Mouse (Mus musculus): ENCODE measurements around the gene Ngrn. TPM values are rescaled to one million over a fixed set of nuclear protein-coding genes. Genes with fewer than 3 reads are reported as not detected.

Gene Ngrn
- polyA plus RNA-seq (2012; rRNA removed), result 23.5 and 24.4 TPM in 2 replicates

- DNase-seq (ENCODE audit: low read depth), result no peak
These were observed at the start of gene Ngrn for GRCm38 (mm10) chr7:80260625-80261371. TSS of gene Ngrn (plus strand) at chr7:80261215.

GRCm38 (mm10) chr7:80213604-80214003 lies 47.4 kb upstream of the Ngrn start:
- DNase-seq (ENCODE audit: low read depth), result no peak

GRCm38 (mm10) chr7:80214459-80214858 lies 46.6 kb upstream of the Ngrn start:
- no peak for DNase-seq (ENCODE audit: low read depth)

- no peak for DNase-seq (ENCODE audit: low read depth)
These were observed 45.6 kb upstream of the Ngrn start for GRCm38 (mm10) chr7:80215398-80215797.

GRCm38 (mm10) chr7:80216566-80216965 lies 44.4 kb upstream of the Ngrn start:
- DNase-seq (ENCODE audit: low read depth), result no peak

- no peak for DNase-seq (ENCODE audit: low read depth)
These were observed 42.3 kb upstream of the Ngrn start for GRCm38 (mm10) chr7:80218666-80219065.

- no peak for DNase-seq (ENCODE audit: low read depth)
These were observed 40.7 kb upstream of the Ngrn start for GRCm38 (mm10) chr7:80220237-80220797.

GRCm38 (mm10) chr7:80221179-80221750 lies 39.8 kb upstream of the Ngrn start:
- DNase-seq (ENCODE audit: low read depth), result no peak

GRCm38 (mm10) chr7:80227065-80227464 lies 34.0 kb upstream of the Ngrn start:
- no peak for DNase-seq (ENCODE audit: low read depth)

- DNase-seq (ENCODE audit: low read depth), result no peak
These were observed 30.8 kb upstream of the Ngrn start for GRCm38 (mm10) chr7:80230196-80230595.

- no peak for DNase-seq (ENCODE audit: low read depth)
These were observed 29.0 kb upstream of the Ngrn start for GRCm38 (mm10) chr7:80231971-80232488.

GRCm38 (mm10) chr7:80232489-80233029 lies 28.5 kb upstream of the Ngrn start, which contains the start of the genes Cib1 and Gdpgp1:
TSS of gene Cib1 (minus strand) at chr7:80232813.
TSS of gene Gdpgp1 (plus strand) at chr7:80232865.
- DNase-seq (ENCODE audit: low read depth), result peak; percentile 56

GRCm38 (mm10) chr7:80233799-80234198 lies 27.2 kb upstream of the Ngrn start:
- DNase-seq (ENCODE audit: low read depth), result no peak

- DNase-seq (ENCODE audit: low read depth), result no peak
These were observed 22.5 kb upstream of the Ngrn start for GRCm38 (mm10) chr7:80238542-80238941.

- DNase-seq (ENCODE audit: low read depth), result no peak
These were observed 19.4 kb upstream of the Ngrn start for GRCm38 (mm10) chr7:80241661-80242060.

GRCm38 (mm10) chr7:80244851-80245250 lies 16.2 kb upstream of the Ngrn start:
- DNase-seq (ENCODE audit: low read depth), result no peak

- DNase-seq (ENCODE audit: low read depth), result no peak
These were observed 14.8 kb upstream of the Ngrn start, which contains the start of gene Ttll13 for GRCm38 (mm10) chr7:80246148-80246721. TSS of gene Ttll13 (plus strand) at chr7:80246376.

GRCm38 (mm10) chr7:80246859-80247258 lies 14.2 kb upstream of the Ngrn start:
- no peak for DNase-seq (ENCODE audit: low read depth)

GRCm38 (mm10) chr7:80252437-80252836 lies 8.6 kb upstream of the Ngrn start:
- no peak for DNase-seq (ENCODE audit: low read depth)

GRCm38 (mm10) chr7:80252886-80253285 lies 8.1 kb upstream of the Ngrn start:
- no peak for DNase-seq (ENCODE audit: low read depth)

GRCm38 (mm10) chr7:80255981-80256380 lies 5.0 kb upstream of the Ngrn start:
- DNase-seq (ENCODE audit: low read depth), result no peak

- no peak for DNase-seq (ENCODE audit: low read depth)
These were observed 3.3 kb upstream of the Ngrn start for GRCm38 (mm10) chr7:80257706-80258105.
